Mouse (Mus musculus): ENCODE data around the gene Abraxas2.
A peak's percentile ranks its signal among the peaks of the same experiment; 100 is the strongest.

Gene Abraxas2

GRCm38 (mm10) chr7:132853946-132854345 is 5.1 kb upstream of the Abraxas2 start:
- no peak for DNase-seq (ENCODE audit: low spot score)

GRCm38 (mm10) chr7:132856083-132856482 is 2.9 kb upstream of the Abraxas2 start:
- DNase-seq (ENCODE audit: low spot score) = no peak

- no peak for DNase-seq (ENCODE audit: low spot score)
Observed at GRCm38 (mm10) chr7:132858043-132858608, 899 bp upstream of the Abraxas2 start.

GRCm38 (mm10) chr7:132866316-132866715 is 7.3 kb downstream of the Abraxas2 start:
- DNase-seq (ENCODE audit: low spot score) = no peak

- DNase-seq (ENCODE audit: low spot score) = no peak
Observed at GRCm38 (mm10) chr7:132873043-132873442, 14.0 kb downstream of the Abraxas2 start.

- DNase-seq (ENCODE audit: low spot score) = no peak
Observed at GRCm38 (mm10) chr7:132875391-132876086, 16.5 kb downstream of the Abraxas2 start.

GRCm38 (mm10) chr7:132880276-132880675 is 21.3 kb downstream of the Abraxas2 start:
- DNase-seq (ENCODE audit: low spot score) = no peak

GRCm38 (mm10) chr7:132882343-132882742 is 23.3 kb downstream of the Abraxas2 start:
- peak; percentile 25 for DNase-seq (ENCODE audit: low spot score)

GRCm38 (mm10) chr7:132884031-132884430 is 25.0 kb downstream of the Abraxas2 start:
- DNase-seq (ENCODE audit: low spot score) = no peak

- DNase-seq (ENCODE audit: low spot score) = no peak
Observed at GRCm38 (mm10) chr7:132887019-132887804, 28.2 kb downstream of the Abraxas2 start.

- no peak for DNase-seq (ENCODE audit: low spot score)
Observed at GRCm38 (mm10) chr7:132888052-132888451, 29.0 kb downstream of the Abraxas2 start.

GRCm38 (mm10) chr7:132888518-132889249 is 29.7 kb downstream of the Abraxas2 start:
- no peak for DNase-seq (ENCODE audit: low spot score)

- no peak for DNase-seq (ENCODE audit: low spot score)
Observed at GRCm38 (mm10) chr7:132889691-132890090, 30.7 kb downstream of the Abraxas2 start.

- no peak for DNase-seq (ENCODE audit: low spot score)
Observed at GRCm38 (mm10) chr7:132890201-132890600, 31.2 kb downstream of the Abraxas2 start.

GRCm38 (mm10) chr7:132891561-132892310 is 32.7 kb downstream of the Abraxas2 start:
- no peak for DNase-seq (ENCODE audit: low spot score)

- no peak for DNase-seq (ENCODE audit: low spot score)
Observed at GRCm38 (mm10) chr7:132892311-132892661, 33.3 kb downstream of the Abraxas2 start.

- DNase-seq (ENCODE audit: low spot score) = no peak
Observed at GRCm38 (mm10) chr7:132892806-132893205, 33.8 kb downstream of the Abraxas2 start.

GRCm38 (mm10) chr7:132893336-132893735 is 34.3 kb downstream of the Abraxas2 start:
- no peak for DNase-seq (ENCODE audit: low spot score)

- DNase-seq (ENCODE audit: low spot score) = no peak
Observed at GRCm38 (mm10) chr7:132894841-132895555, 36.0 kb downstream of the Abraxas2 start.

GRCm38 (mm10) chr7:132896206-132896815 is 37.3 kb downstream of the Abraxas2 start:
- DNase-seq (ENCODE audit: low spot score) = no peak

- DNase-seq (ENCODE audit: low spot score) = no peak
Observed at GRCm38 (mm10) chr7:132897258-132897657, 38.2 kb downstream of the Abraxas2 start.

Measured in retina, embryonic 14.5 days (tissue).